Mouse (Mus musculus) stomach, postnatal 0 days (tissue): ENCODE results near the gene Zfp275. TPM values are rescaled to one million over a fixed set of nuclear protein-coding genes. Genes with fewer than 3 reads are reported as not detected.
"Not testable (repeated sequence)": the region's sequence is repeated elsewhere in the genome, so short reads cannot be mapped to it uniquely, and the experiment has no call there.

Source experiments
- ATAC-seq: fragments of 200-750 bp; cut with Nextera tagmentation; 2 replicates; pipeline ENCODE4 v1.8.0; 2017; ENCODE audit not compliant: low FRiP score, low TSS enrichment
- DNase-seq: peaks from one replicate; pipeline ENCODE4 v3.0.0-alpha.2; 2016; ENCODE audit warnings: low spot score
- H3K27ac ChIP-seq: fragments of 300-500 bp; sonication (generic); replicated peaks from 2 replicates; pipeline ENCODE4 v1.5.1; 2014; ENCODE audit warnings: mild to moderate bottlenecking, control low read depth
- H3K27me3 ChIP-seq: fragments of 300-500 bp; sonication (generic); 2 replicates; pipeline ENCODE4 v1.6.1; 2014; ENCODE audit warnings: low read length; ENCODE audit not compliant: control insufficient read depth, insufficient read depth
- H3K36me3 ChIP-seq: fragments of 300-500 bp; sonication (generic); 2 replicates; pipeline ENCODE4 v1.6.1; 2014; ENCODE audit warnings: low read length, mixed read lengths; ENCODE audit not compliant: control insufficient read depth, insufficient read depth
- H3K4me1 ChIP-seq: fragments of 300-500 bp; sonication (generic); replicated peaks from 2 replicates; pipeline ENCODE4 v1.6.1; 2014; ENCODE audit warnings: antibody characterized with exemption; ENCODE audit not compliant: control insufficient read depth, insufficient read depth
- H3K4me2 ChIP-seq: fragments of 300-500 bp; sonication (generic); replicated peaks from 2 replicates; pipeline ENCODE4 v1.6.1; 2014; ENCODE audit warnings: low read depth, mild to moderate bottlenecking, control low read depth, moderate library complexity
- H3K4me3 ChIP-seq: fragments of 300-500 bp; sonication (generic); 2 replicates; pipeline ENCODE4 v1.5.1; 2014; ENCODE audit warnings: low read depth, low read length, control low read depth
- H3K9ac ChIP-seq: fragments of 300-500 bp; sonication (generic); 2 replicates; pipeline ENCODE4 v1.6.1; 2014; ENCODE audit warnings: mild to moderate bottlenecking, low read length, control low read depth, mixed read lengths
- H3K9me3 ChIP-seq: fragments of 300-500 bp; sonication (generic); 2 replicates; pipeline ENCODE4 v1.6.1; 2016; ENCODE audit warnings: low read length; ENCODE audit not compliant: control insufficient read depth
- CTCF ChIP-seq: IDR thresholded peaks from 2 replicates; pipeline ENCODE4 v1.5.1; 2016; ENCODE audit warnings: antibody characterized with exemption, low read depth, mild to moderate bottlenecking, moderate library complexity
- EP300 ChIP-seq: optimal IDR thresholded peaks from 2 replicates; pipeline ENCODE3; 2016; ENCODE audit warnings: antibody characterized with exemption
- WGBS: fragments of 180-500 bp; shearing (Covaris S2); extraction: QIAGEN DNeasy Blood & Tissue Kit; methylation state at CpG from one replicate; pipeline ENCODE4 v1.1.7; 2014; 5-methylcytosine and 5-hydroxymethylcytosine counted together
- polyA plus RNA-seq: library from polyadenylated mRNA; unstranded; fragments of >200 nt; fragmentation: Nextera tagmentation; extraction: Ambion mirVana; gene quantifications from 2 replicates; pipeline ENCODE4 v1.2.1, GENCODE M21; 2015

Gene Zfp275
- polyA plus RNA-seq: 2.6 and 2.8 TPM in 2 replicates

DNA sequence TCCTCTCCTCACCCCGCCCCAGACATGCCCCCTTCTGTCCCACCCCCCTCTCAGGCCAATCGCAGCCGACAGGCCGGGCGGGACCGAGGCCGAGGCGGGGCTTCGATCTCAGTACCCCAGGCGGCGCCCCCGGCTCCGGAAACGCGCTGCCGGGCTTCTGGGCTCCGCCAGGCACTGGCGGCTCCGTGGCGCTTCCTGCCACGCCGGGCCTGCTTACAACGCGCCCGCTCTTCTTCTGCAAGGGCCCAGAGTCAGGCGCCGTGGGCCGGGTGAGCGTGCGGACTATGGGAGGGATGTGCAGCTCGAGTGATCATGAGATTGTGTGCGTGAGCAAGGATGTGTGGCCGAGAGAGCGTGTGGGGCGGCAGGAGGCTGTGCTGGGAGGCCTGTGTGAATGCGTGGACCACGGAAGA, at the start of gene Zfp275:
Zfp275 (plus strand) TSS at position 139 of the 413 bp plus-strand sequence.
- no peaks in the 10 kb centered on the region for H3K36me3 ChIP-seq
- peak within 1 kb of the TSS; percentile 55 for H3K4me3 ChIP-seq
- peak within 1 kb of the TSS; percentile 66 for H3K9ac ChIP-seq
- TF ChIP-seq EP300 (no peak), CTCF (peak; percentile 6; the same call in 1 of the 2 replicates)
- H3K9me3 ChIP-seq: no peaks in the 10 kb centered on the region
- WGBS: 15% methylated on average over 36 of the region's 37 CpGs
- DNase-seq (peak; percentile 72), ATAC-seq (peak; percentile 89)
- H3K4me2 ChIP-seq: peak within 1 kb of the TSS; percentile 58
- peak within 1 kb of the TSS; percentile 61 for H3K27ac ChIP-seq
- no peaks in the 10 kb centered on the region for H3K4me1 ChIP-seq
- no peaks in the 10 kb centered on the region for H3K27me3 ChIP-seq

- H3K36me3 ChIP-seq, H3K9ac ChIP-seq, H3K4me2 ChIP-seq, H3K9me3 ChIP-seq, ATAC-seq, H3K4me3 ChIP-seq, H3K27ac ChIP-seq, DNase-seq, H3K4me1 ChIP-seq, H3K27me3 ChIP-seq: not testable (repeated sequence)
- WGBS: 92% methylated on average over 12 of the region's 17 CpGs
These were observed 49.5 kb upstream of the Zfp275 start, which contains the start of the genes Xlr5a and Xlr5c for GRCm38 (mm10) chrX:73292876-73293275. Gene Xlr5a, minus strand, starts transcription at chrX:73292976. Gene Xlr5c, minus strand, starts transcription at chrX:73292976.

DNA sequence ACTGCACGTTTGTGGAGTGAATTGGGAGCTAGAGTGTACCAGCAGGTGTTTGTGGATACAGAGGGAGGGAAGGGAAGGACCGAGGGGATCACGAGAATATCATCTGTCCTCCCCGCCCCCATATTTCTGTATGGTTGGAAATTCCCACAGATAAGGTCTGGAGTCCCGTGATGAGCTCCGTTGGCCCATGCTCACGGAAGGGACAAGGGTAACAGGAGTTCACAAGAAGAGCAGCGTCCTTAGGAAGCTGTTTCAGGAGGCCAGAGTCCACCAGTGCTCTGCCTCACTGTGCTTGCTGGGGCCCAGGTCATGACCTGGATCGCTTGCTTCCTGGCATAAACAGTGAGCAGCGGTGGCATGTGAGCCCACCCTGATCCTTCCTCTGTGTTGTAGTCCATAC, 46.7 kb upstream of the Zfp275 start:
- H3K4me1 ChIP-seq, ATAC-seq, H3K27me3 ChIP-seq, DNase-seq, H3K36me3 ChIP-seq, H3K4me3 ChIP-seq, H3K4me2 ChIP-seq, H3K9me3 ChIP-seq, H3K9ac ChIP-seq, H3K27ac ChIP-seq: not testable (repeated sequence)
- WGBS: 52% methylated on average over 7 of the region's 10 CpGs

DNA sequence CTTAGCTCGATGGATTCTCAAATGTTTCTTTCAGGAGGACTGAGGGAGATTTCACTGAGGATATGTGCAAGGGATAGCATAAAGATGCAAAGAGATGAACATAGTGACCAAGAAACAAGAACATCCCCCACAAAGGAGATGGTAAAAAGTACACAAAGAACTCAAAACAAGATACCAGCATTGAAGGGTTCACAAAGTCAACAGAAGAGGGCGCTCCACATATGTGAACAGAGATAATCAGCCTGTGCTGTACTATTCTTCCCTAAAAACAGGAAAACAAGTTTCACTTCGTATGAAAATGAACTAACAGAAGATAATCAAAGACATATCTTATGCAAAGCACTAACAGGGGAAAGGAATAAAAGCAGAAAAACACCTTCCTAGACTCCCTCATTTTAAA, 29.9 kb upstream of the Zfp275 start:
- ATAC-seq (no peak), DNase-seq (no peak)
- Histone ChIP-seq H3K4me2 (no peak overlapping the region), H3K4me1 (no peaks in the 10 kb centered on the region), H3K36me3 (no peaks in the 10 kb centered on the region), H3K9me3 (no peaks in the 10 kb centered on the region), H3K27me3 (no peaks in the 10 kb centered on the region), H3K9ac (no peak overlapping the region), H3K27ac (no peak overlapping the region), H3K4me3 (no peak overlapping the region)
- 30% methylated on average over 3 of the region's 3 CpGs for WGBS
- TF ChIP-seq CTCF (peak; percentile 71), EP300 (no peak)

DNA sequence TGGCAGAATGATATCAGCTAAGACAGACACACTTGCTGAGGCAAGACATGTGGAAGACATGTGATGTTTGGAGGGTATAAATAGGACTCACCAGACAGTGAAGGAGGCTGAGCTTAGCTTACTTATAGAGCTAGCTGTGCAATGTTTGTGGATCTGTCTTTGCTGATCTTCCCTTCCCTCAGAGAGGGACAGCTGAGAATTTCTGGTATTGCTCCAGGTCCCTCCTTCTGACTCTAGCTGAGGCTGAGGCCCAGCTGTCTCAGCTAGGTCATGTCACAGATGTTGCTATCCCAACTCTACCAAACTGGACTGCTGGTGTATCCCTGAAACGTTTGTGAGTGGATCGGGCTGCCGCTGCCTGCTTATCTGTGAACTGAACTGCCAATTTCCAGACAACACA, 21.4 kb upstream of the Zfp275 start:
- ATAC-seq: no peak
- H3K27me3 ChIP-seq: no peaks in the 10 kb centered on the region

GRCm38 (mm10) chrX:73327215-73327614, 15.2 kb upstream of the Zfp275 start:
- no peaks in the 10 kb centered on the region for H3K4me1 ChIP-seq
- TF ChIP-seq CTCF (no peak), EP300 (no peak)
- no peaks in the 10 kb centered on the region for H3K9me3 ChIP-seq
- no peak overlapping the region for H3K4me2 ChIP-seq
- H3K27me3 ChIP-seq: no peaks in the 10 kb centered on the region
- DNase-seq (no peak), ATAC-seq (no peak)
- H3K36me3 ChIP-seq: no peaks in the 10 kb centered on the region
- no peak overlapping the region for H3K4me3 ChIP-seq
- H3K27ac ChIP-seq: no peak overlapping the region
- H3K9ac ChIP-seq: no peak overlapping the region
- 63% methylated on average over 2 of the region's 2 CpGs for WGBS

More for the DNA sequence above, 21.4 kb upstream of the Zfp275 start:
- no peak overlapping the region for H3K9ac ChIP-seq
- WGBS: 51% methylated on average over 3 of the region's 3 CpGs
- no peak overlapping the region for H3K4me2 ChIP-seq
- DNase-seq: no peak
- H3K4me3 ChIP-seq: no peak overlapping the region
- H3K9me3 ChIP-seq: no peaks in the 10 kb centered on the region
- no peaks in the 10 kb centered on the region for H3K4me1 ChIP-seq
- TF ChIP-seq CTCF: no peak
- H3K27ac ChIP-seq: no peak overlapping the region
- no peaks in the 10 kb centered on the region for H3K36me3 ChIP-seq
